Mouse (Mus musculus): ENCODE results near the gene Slc25a44.
"Not testable (repeated sequence)": the region's sequence is repeated elsewhere in the genome, so short reads cannot be mapped to it uniquely, and the experiment has no call there.

- not testable (repeated sequence) for TF ChIP-seq CTCF, EP300 (IDR thresholded peaks at IDR 0.05)
Measured at GRCm38 (mm10) chr3:88382383-88382782, 42.6 kb downstream of the Slc25a44 start.

All from lung, postnatal 0 days (tissue).